Mouse (Mus musculus) liver, postnatal 0 days (tissue): ENCODE data around the gene Ugt1a9. TPM values are rescaled to one million over a fixed set of nuclear protein-coding genes. Genes with fewer than 3 reads are reported as not detected.

ENCODE experiments used
- ATAC-seq: fragments of 200-750 bp; cut with Nextera tagmentation; 2 replicates; pipeline ENCODE4 v1.8.0; 2017; ENCODE audit warnings: mild to moderate bottlenecking, moderate library complexity
- DNase-seq: peaks from one replicate; pipeline ENCODE4 v3.0.0-alpha.2; 2016
- H3K27ac ChIP-seq: fragments of 300-500 bp; sonication (generic); 2 replicates; pipeline ENCODE4 v1.5.1; 2014; ENCODE audit warnings: antibody characterized with exemption, moderate library complexity, mild to moderate bottlenecking, low read depth
- H3K27me3 ChIP-seq: fragments of 300-500 bp; sonication (generic); 2 replicates; pipeline ENCODE4 v1.6.1; 2014; ENCODE audit warnings: low read length, control low read depth, mixed read lengths; ENCODE audit not compliant: insufficient read depth
- H3K36me3 ChIP-seq: fragments of 300-500 bp; sonication (generic); replicated peaks from 2 replicates; pipeline ENCODE4 v1.6.1; 2014; ENCODE audit warnings: mild to moderate bottlenecking, control low read depth, low read length, moderate library complexity, mixed read lengths; ENCODE audit not compliant: insufficient read depth
- H3K4me1 ChIP-seq: fragments of 300-500 bp; sonication (generic); 2 replicates; pipeline ENCODE4 v1.6.1; 2014; ENCODE audit warnings: antibody characterized with exemption, mild to moderate bottlenecking, control low read depth; ENCODE audit not compliant: insufficient read depth
- H3K4me2 ChIP-seq: fragments of 300-500 bp; sonication (generic); 2 replicates; pipeline ENCODE4 v1.6.1; 2014; ENCODE audit warnings: low read depth, mild to moderate bottlenecking, low read length, moderate library complexity, mixed read lengths
- H3K4me3 ChIP-seq: fragments of 300-500 bp; sonication (generic); 2 replicates; pipeline ENCODE4 v1.5.1; 2014; ENCODE audit warnings: low read depth, low read length
- H3K9ac ChIP-seq: fragments of 300-500 bp; sonication (generic); replicated peaks from 2 replicates; pipeline ENCODE4 v1.6.1; 2014; ENCODE audit warnings: mild to moderate bottlenecking, moderate library complexity
- H3K9me3 ChIP-seq: fragments of 300-500 bp; sonication (generic); 2 replicates; pipeline ENCODE4 v1.6.1; 2016; ENCODE audit warnings: mild to moderate bottlenecking, control low read depth, low read length, mixed read lengths
- CTCF ChIP-seq: sonication (generic); IDR thresholded peaks from 2 replicates; pipeline ENCODE4 v1.5.1; 2016; ENCODE audit warnings: antibody characterized with exemption, low read depth
- EP300 ChIP-seq: IDR thresholded peaks from 2 replicates; pipeline ENCODE4 v1.6.1; 2016; ENCODE audit warnings: antibody characterized with exemption, low read depth, mild to moderate bottlenecking
- WGBS: fragments of 180-500 bp; shearing (Covaris S2); extraction: QIAGEN DNeasy Blood & Tissue Kit; methylation state at CpG from one replicate; pipeline ENCODE4 v1.1.7; 2014; ENCODE audit not compliant: insufficient replicate concordance; 5-methylcytosine and 5-hydroxymethylcytosine counted together
- polyA plus RNA-seq: library from polyadenylated mRNA; unstranded; fragments of >200 nt; fragmentation: Nextera tagmentation; extraction: Ambion mirVana; gene quantifications from 2 replicates; pipeline ENCODE4 v1.2.1, GENCODE M21; 2015

The Ugt1a9 gene
- polyA plus RNA-seq, 1 experiment from 2014 or later: 0.54 TPM

GRCm38 (mm10) chr1:88240579-88240978 lies 170.0 kb downstream of the Ugt1a9 start:
- Histone ChIP-seq H3K4me3 (no peak overlapping the region), H3K4me2 (no peak overlapping the region), H3K9ac (no peak overlapping the region), H3K27me3 (no peaks in the 10 kb centered on the region), H3K27ac (no peak overlapping the region), H3K4me1 (no peaks in the 10 kb centered on the region; the same call in 1 of the 2 replicates), H3K36me3 (no peaks in the 10 kb centered on the region), H3K9me3 (peaks cover 29% of the 10 kb centered on the region)
- ATAC-seq: no peak
- no peak for DNase-seq
- WGBS: 55% methylated on average over 4 of the region's 4 CpGs
- no peak for TF ChIP-seq EP300
- TF ChIP-seq CTCF: no peak

DNA sequence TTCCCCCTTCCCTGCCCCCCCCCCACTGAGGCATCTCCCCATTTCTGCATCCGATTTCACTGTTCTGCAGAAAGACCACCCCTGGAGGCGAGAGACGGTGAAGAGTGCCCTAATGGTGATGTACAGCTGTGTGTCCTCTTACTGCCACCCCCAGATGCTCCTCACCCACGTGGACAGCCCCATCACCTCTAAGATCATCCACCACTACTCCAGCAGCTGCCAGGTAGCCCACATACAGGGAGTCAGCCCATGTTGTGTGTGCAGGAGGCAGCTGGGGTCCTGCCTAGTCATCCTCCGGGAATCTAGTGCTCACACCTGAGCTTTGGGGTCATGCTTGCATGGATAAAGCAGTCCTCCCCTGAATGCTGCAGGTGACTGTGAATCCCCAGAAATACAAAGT lies 173.3 kb downstream of the Ugt1a9 start:
- Histone ChIP-seq H3K9me3 (peaks cover 23% of the 10 kb centered on the region), H3K27me3 (no peaks in the 10 kb centered on the region), H3K4me2 (no peak overlapping the region), H3K4me1 (no peaks in the 10 kb centered on the region), H3K27ac (no peak overlapping the region), H3K36me3 (no peaks in the 10 kb centered on the region), H3K4me3 (no peak overlapping the region), H3K9ac (no peak overlapping the region)
- no peak for ATAC-seq
- no peak for DNase-seq
- no peak for TF ChIP-seq EP300
- TF ChIP-seq CTCF: no peak
- 57% methylated on average over 5 of the region's 5 CpGs for WGBS

- 67% methylated on average over 6 of the region's 6 CpGs for WGBS
- Histone ChIP-seq H3K4me2 (no peak overlapping the region), H3K9me3 (peaks cover 21% of the 10 kb centered on the region), H3K36me3 (no peaks in the 10 kb centered on the region), H3K27ac (no peak overlapping the region), H3K4me3 (no peak overlapping the region), H3K9ac (no peak overlapping the region), H3K27me3 (no peaks in the 10 kb centered on the region), H3K4me1 (no peaks in the 10 kb centered on the region)
- TF ChIP-seq EP300 (no peak), CTCF (no peak)
- no peak for ATAC-seq
- no peak for DNase-seq
Measured at GRCm38 (mm10) chr1:88245881-88246280, 175.3 kb downstream of the Ugt1a9 start.

GRCm38 (mm10) chr1:88246386-88246785 lies 175.8 kb downstream of the Ugt1a9 start:
- no peak for TF ChIP-seq EP300
- no peak for TF ChIP-seq CTCF
- Histone ChIP-seq H3K9me3 (peaks cover 21% of the 10 kb centered on the region), H3K4me3 (no peak overlapping the region), H3K9ac (no peak overlapping the region), H3K36me3 (no peaks in the 10 kb centered on the region), H3K27me3 (no peaks in the 10 kb centered on the region), H3K4me2 (no peak overlapping the region), H3K27ac (no peak overlapping the region), H3K4me1 (no peaks in the 10 kb centered on the region)
- ATAC-seq (no peak), DNase-seq (no peak)
- 40% methylated on average over 6 of the region's 6 CpGs for WGBS

DNA sequence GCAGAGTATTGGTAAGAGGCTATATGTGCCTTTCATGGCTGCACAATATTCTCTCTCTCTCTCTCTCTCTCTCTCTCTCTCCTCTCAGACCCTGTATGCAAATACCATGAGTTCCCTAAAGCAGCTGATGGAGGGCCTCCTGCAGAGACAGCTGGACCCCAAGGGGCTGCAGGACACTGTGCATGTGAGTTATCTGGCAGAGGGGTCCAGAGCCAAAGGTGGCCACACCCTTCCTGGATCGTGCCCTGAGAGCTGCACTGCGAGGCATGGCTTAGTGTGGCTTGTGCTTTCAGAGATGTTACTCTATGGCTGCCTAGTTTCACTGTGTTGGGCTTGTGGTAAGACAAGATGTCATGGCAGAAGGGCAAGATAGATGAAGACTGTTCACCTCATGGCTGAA lies 177.1 kb downstream of the Ugt1a9 start:
- H3K9me3 ChIP-seq: peaks cover 23% of the 10 kb centered on the region
- H3K36me3 ChIP-seq: no peaks in the 10 kb centered on the region
- DNase-seq (no peak), ATAC-seq (no peak)
- TF ChIP-seq CTCF: no peak
- TF ChIP-seq EP300: no peak
- no peak overlapping the region for H3K27ac ChIP-seq
- H3K4me3 ChIP-seq: no peak overlapping the region
- peaks cover under 1% of the 10 kb centered on the region; the same call in 1 of the 2 replicates for H3K4me1 ChIP-seq
- H3K9ac ChIP-seq: no peak overlapping the region
- 44% methylated on average over 2 of the region's 2 CpGs for WGBS
- H3K27me3 ChIP-seq: no peaks in the 10 kb centered on the region
- H3K4me2 ChIP-seq: no peak overlapping the region

DNA sequence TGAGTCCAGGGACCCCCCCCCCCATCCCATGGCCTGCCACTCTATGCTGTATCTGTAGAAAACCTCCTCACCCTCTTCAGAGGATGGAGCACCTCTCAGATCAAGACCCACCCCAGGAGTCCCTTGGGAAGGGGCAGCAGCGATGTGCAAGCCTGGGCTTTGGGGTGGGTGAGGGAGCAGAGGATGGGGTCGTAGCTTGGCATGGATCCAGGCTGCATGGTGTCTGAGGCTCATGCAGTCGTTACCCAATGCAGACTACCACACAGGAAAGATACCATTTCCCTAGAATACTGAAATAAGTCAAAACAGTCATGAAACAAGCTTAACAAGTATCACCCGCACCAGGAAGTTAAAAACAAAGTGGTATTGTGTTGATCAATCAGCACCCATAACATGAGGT lies 178.1 kb downstream of the Ugt1a9 start:
- Histone ChIP-seq H3K9ac (no peak overlapping the region), H3K4me2 (no peak overlapping the region), H3K4me3 (no peak overlapping the region), H3K27me3 (no peaks in the 10 kb centered on the region), H3K9me3 (peaks cover 23% of the 10 kb centered on the region), H3K36me3 (no peaks in the 10 kb centered on the region), H3K4me1 (peaks cover 10% of the 10 kb centered on the region), H3K27ac (no peak overlapping the region)
- TF ChIP-seq CTCF (no peak), EP300 (no peak)
- DNase-seq (no peak), ATAC-seq (no peak)
- 58% methylated on average over 4 of the region's 4 CpGs for WGBS

DNA sequence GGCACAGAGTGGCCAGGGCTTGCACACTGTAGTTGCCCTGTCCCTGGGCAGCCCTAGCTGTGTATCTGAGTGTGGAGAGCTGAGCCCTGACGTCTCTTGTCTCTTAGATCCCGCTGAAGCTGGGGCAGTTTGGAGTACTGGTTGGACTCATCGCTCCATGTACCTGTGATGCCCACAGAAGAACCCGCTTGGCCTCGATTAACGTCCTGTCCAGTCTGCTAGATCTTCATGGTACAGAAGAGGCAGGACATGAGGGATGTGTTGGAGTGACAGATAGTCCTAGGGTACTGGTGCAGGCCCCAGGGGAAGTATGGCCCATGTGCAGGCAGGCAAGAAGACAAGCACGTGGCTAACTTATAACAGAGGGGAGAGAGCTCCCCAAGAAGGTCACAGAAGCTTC lies 179.0 kb downstream of the Ugt1a9 start:
- Histone ChIP-seq H3K9me3 (peaks cover 23% of the 10 kb centered on the region), H3K4me1 (peaks cover 13% of the 10 kb centered on the region), H3K36me3 (no peaks in the 10 kb centered on the region), H3K4me3 (no peak overlapping the region), H3K9ac (no peak overlapping the region), H3K4me2 (no peak overlapping the region), H3K27ac (no peak overlapping the region), H3K27me3 (no peaks in the 10 kb centered on the region)
- no peak for TF ChIP-seq CTCF
- no peak for TF ChIP-seq EP300
- ATAC-seq (no peak), DNase-seq (no peak)
- WGBS: 70% methylated on average over 7 of the region's 7 CpGs
